Mouse (Mus musculus) limb, embryonic 10.5 days (tissue): ENCODE data around the gene Usp8. TPM values are rescaled to one million over a fixed set of nuclear protein-coding genes. Genes with fewer than 3 reads are reported as not detected.

Experiments used
- DNase-seq: peaks from one replicate; pipeline ENCODE4 v3.0.0-alpha.2; 2017; ENCODE audit warnings: low spot score
- H3K27ac ChIP-seq: fragments of 300-500 bp; sonication (generic); 2 replicates; pipeline ENCODE4 v1.5.1; 2016; ENCODE audit warnings: mild to moderate bottlenecking
- H3K27me3 ChIP-seq: fragments of 300-500 bp; sonication (generic); 2 replicates; pipeline ENCODE4 v1.6.1; 2016; ENCODE audit warnings: low read depth, mild to moderate bottlenecking; ENCODE audit not compliant: poor library complexity, severe bottlenecking
- H3K36me3 ChIP-seq: fragments of 300-500 bp; sonication (generic); 2 replicates; pipeline ENCODE4 v1.6.1; 2016; ENCODE audit warnings: mild to moderate bottlenecking, moderate library complexity
- H3K4me1 ChIP-seq: fragments of 300-500 bp; sonication (generic); 2 replicates; pipeline ENCODE4 v1.6.1; 2016
- H3K4me3 ChIP-seq: fragments of 300-500 bp; sonication (generic); 2 replicates; pipeline ENCODE4 v1.5.1; 2016; ENCODE audit warnings: mild to moderate bottlenecking, moderate library complexity
- H3K9me3 ChIP-seq: fragments of 300-500 bp; sonication (generic); replicated peaks from 2 replicates; pipeline ENCODE4 v1.6.1; 2016; ENCODE audit warnings: mild to moderate bottlenecking
- WGBS: fragments of 180-500 bp; shearing (Covaris S2); methylation state at CpG from one replicate; pipeline ENCODE4 v1.1.7; 2016; 5-methylcytosine and 5-hydroxymethylcytosine counted together
- polyA plus RNA-seq: library from polyadenylated mRNA; unstranded; fragments of >200 nt; fragmentation: Nextera tagmentation; extraction: Ambion mirVana; gene quantifications from 2 replicates; pipeline ENCODE4 v1.2.1, GENCODE M21; 2016

Usp8 gene
- polyA plus RNA-seq, 1 experiment from 2014 or later: 43.6 TPM

DNA sequence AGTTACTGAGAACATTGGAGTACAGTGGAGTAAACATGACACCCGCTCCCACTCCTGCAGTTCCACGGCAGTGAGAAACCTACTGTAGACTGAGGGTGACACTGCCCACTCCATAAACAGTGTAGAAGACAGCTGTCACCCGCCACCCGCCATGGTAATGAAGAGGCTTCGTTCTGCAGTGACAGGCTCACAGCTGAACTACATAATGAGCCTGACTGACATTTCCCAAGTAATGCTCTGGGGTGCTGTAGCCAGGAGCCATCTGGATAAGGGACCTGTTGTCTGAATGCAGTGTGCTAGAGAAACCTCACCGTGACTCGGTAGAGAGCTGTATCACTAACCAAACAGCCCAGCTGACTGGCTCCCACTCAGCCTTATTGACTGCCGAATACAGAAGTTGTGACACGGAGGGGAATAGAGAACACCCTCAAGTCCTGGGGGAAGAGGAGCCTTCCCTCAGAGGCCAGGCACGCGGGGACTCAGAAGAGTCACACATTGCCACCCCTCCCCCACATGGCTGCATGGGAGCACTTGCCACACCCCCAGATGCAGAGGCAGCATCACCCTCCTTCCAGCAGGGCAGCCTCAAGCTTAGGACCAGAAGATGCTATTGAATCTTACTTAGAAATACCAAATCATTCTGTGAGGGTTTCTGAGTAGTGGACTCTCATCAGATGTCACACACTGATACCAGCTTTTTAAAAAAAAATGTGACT, 58.9 kb downstream of the Usp8 start:
- no peaks in the 10 kb centered on the region for H3K27me3 ChIP-seq
- no peak for DNase-seq
- H3K27ac ChIP-seq: no peak overlapping the region
- peaks cover 5% of the 10 kb centered on the region for H3K4me1 ChIP-seq
- H3K9me3 ChIP-seq: no peaks in the 10 kb centered on the region
- WGBS: 55% methylated on average over 11 of the region's 11 CpGs
- H3K4me3 ChIP-seq: no peak overlapping the region
- H3K36me3 ChIP-seq: peaks cover 37% of the 10 kb centered on the region

GRCm38 (mm10) chr2:126767599-126767998, 60.5 kb downstream of the Usp8 start:
- no peaks in the 10 kb centered on the region for H3K27me3 ChIP-seq
- H3K4me3 ChIP-seq: no peak overlapping the region
- no peak overlapping the region for H3K27ac ChIP-seq
- WGBS: 89% methylated on average over 3 of the region's 3 CpGs
- no peaks in the 10 kb centered on the region for H3K9me3 ChIP-seq
- H3K36me3 ChIP-seq: peaks cover 21% of the 10 kb centered on the region
- peaks cover 5% of the 10 kb centered on the region for H3K4me1 ChIP-seq
- no peak for DNase-seq

- no peak for DNase-seq
- H3K36me3 ChIP-seq: peaks cover 16% of the 10 kb centered on the region
- peaks cover 5% of the 10 kb centered on the region for H3K4me1 ChIP-seq
- no peak overlapping the region for H3K27ac ChIP-seq
- no peak overlapping the region for H3K4me3 ChIP-seq
- 77% methylated on average over 4 of the region's 4 CpGs for WGBS
- no peaks in the 10 kb centered on the region for H3K27me3 ChIP-seq
- H3K9me3 ChIP-seq: no peaks in the 10 kb centered on the region
Observed at GRCm38 (mm10) chr2:126768194-126768593, 61.1 kb downstream of the Usp8 start.

- WGBS: 81% methylated on average over 19 of the region's 19 CpGs
- H3K27me3 ChIP-seq: no peaks in the 10 kb centered on the region
- no peak for DNase-seq
- no peak overlapping the region for H3K27ac ChIP-seq
- no peak overlapping the region for H3K4me3 ChIP-seq
- H3K4me1 ChIP-seq: peaks cover 5% of the 10 kb centered on the region
- H3K9me3 ChIP-seq: no peaks in the 10 kb centered on the region
- H3K36me3 ChIP-seq: peaks cover 1% of the 10 kb centered on the region; the same call in 1 of the 2 replicates
Observed at GRCm38 (mm10) chr2:126769431-126770181, 62.5 kb downstream of the Usp8 start.

DNA sequence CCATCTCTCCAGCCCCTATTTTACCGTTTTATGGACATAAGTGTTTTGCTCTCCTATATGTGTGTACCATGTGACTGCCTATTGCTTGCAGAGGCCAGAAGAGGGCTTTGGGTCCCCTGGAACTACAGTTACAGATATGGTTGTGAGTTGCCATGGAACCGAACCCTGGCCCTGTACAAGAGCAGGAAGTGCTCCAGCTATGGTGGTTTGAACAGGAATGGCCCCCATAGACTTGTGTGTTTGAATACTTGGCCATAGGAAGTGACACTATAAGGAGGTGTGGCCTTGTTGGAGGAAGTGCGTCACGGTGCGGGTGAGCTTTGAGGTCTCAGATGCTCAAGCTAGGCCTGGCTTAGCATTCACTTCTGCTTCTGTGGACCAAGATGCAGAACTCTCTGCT, 65.1 kb downstream of the Usp8 start:
- Histone ChIP-seq H3K36me3 (no peaks in the 10 kb centered on the region), H3K27me3 (no peaks in the 10 kb centered on the region), H3K4me3 (no peak overlapping the region), H3K27ac (no peak overlapping the region), H3K9me3 (no peaks in the 10 kb centered on the region), H3K4me1 (no peaks in the 10 kb centered on the region)
- DNase-seq: no peak
- WGBS: 91% methylated on average over 5 of the region's 5 CpGs

GRCm38 (mm10) chr2:126775951-126776350, 68.8 kb downstream of the Usp8 start:
- no peak for DNase-seq
- Histone ChIP-seq H3K36me3 (no peaks in the 10 kb centered on the region), H3K27ac (no peak overlapping the region), H3K4me3 (no peak overlapping the region), H3K27me3 (no peaks in the 10 kb centered on the region), H3K9me3 (no peaks in the 10 kb centered on the region), H3K4me1 (no peaks in the 10 kb centered on the region)
- WGBS: 67% methylated on average over 4 of the region's 4 CpGs

- no peaks in the 10 kb centered on the region for H3K27me3 ChIP-seq
- no peak for DNase-seq
- H3K4me1 ChIP-seq: no peaks in the 10 kb centered on the region
- no peaks in the 10 kb centered on the region for H3K9me3 ChIP-seq
- 78% methylated on average over 1 of the region's 1 CpGs for WGBS
- no peak overlapping the region for H3K27ac ChIP-seq
- H3K36me3 ChIP-seq: no peaks in the 10 kb centered on the region
- H3K4me3 ChIP-seq: no peak overlapping the region
Observed at GRCm38 (mm10) chr2:126776416-126776815, 69.3 kb downstream of the Usp8 start.

DNA sequence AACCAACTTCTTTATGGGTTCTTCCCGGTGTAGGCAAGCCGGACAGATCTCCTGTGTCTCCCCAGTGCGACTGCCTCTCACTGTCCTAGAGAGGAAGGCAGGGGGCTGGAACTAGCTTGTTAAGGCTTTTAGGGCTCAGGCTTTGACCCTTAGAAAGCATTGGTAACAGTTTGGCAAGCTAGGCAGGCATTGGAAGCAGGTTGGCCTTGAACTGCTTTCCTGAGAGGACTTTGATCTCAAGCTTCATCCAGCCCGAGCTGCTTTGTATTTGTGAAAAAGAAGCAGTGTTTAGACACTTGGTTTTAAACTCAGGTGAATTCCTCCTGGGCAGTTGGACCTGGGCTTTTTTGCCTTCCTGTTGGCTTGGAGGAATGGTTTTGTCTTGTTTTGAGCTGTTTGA, 71.7 kb downstream of the Usp8 start:
- no peak for DNase-seq
- no peak overlapping the region for H3K27ac ChIP-seq
- H3K4me1 ChIP-seq: no peaks in the 10 kb centered on the region
- 90% methylated on average over 4 of the region's 4 CpGs for WGBS
- H3K9me3 ChIP-seq: no peaks in the 10 kb centered on the region
- no peak overlapping the region for H3K4me3 ChIP-seq
- no peaks in the 10 kb centered on the region for H3K27me3 ChIP-seq
- H3K36me3 ChIP-seq: no peaks in the 10 kb centered on the region

GRCm38 (mm10) chr2:126780286-126780685, 73.2 kb downstream of the Usp8 start:
- Histone ChIP-seq H3K36me3 (no peaks in the 10 kb centered on the region), H3K27ac (no peak overlapping the region), H3K9me3 (no peaks in the 10 kb centered on the region), H3K27me3 (no peaks in the 10 kb centered on the region), H3K4me1 (no peaks in the 10 kb centered on the region), H3K4me3 (no peak overlapping the region)
- 90% methylated on average over 10 of the region's 10 CpGs for WGBS
- DNase-seq: no peak

GRCm38 (mm10) chr2:126781478-126781877, 74.3 kb downstream of the Usp8 start:
- Histone ChIP-seq H3K27me3 (no peaks in the 10 kb centered on the region), H3K36me3 (no peaks in the 10 kb centered on the region), H3K27ac (no peak overlapping the region), H3K4me3 (no peak overlapping the region), H3K4me1 (no peaks in the 10 kb centered on the region), H3K9me3 (no peaks in the 10 kb centered on the region)
- 84% methylated on average over 1 of the region's 1 CpGs for WGBS
- no peak for DNase-seq

GRCm38 (mm10) chr2:126782433-126782832, 75.3 kb downstream of the Usp8 start:
- Histone ChIP-seq H3K27ac (no peak overlapping the region), H3K4me1 (no peaks in the 10 kb centered on the region; the same call in 1 of the 2 replicates), H3K27me3 (no peaks in the 10 kb centered on the region), H3K36me3 (no peaks in the 10 kb centered on the region), H3K4me3 (no peak overlapping the region), H3K9me3 (no peaks in the 10 kb centered on the region)
- no peak for DNase-seq
- 84% methylated on average over 3 of the region's 3 CpGs for WGBS

DNA sequence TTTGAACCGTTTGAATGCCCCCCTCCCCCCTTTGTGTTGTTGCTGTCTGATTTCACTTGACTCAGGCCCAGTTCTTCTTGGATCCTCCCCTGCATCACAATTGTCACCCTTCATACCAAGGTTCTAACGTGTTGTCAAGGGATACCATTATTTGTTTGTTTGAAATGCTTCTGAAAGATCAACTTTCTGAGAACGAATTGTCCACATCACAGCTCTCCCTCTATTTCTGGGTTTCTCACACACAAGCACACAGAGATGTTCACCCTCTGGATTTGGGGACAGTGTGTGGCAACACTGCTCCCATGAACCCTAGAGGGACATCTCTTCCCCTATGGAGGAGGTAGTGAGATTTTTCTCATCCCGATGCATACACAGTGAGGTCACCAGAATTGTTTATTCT, 76.2 kb downstream of the Usp8 start, which contains the start of gene Usp50:
Usp50 (minus strand) TSS at position 101 of the 400 bp plus-strand sequence.
- no peak for DNase-seq
- Histone ChIP-seq H3K27me3 (no peaks in the 10 kb centered on the region), H3K27ac (no peak within 1 kb of the TSS), H3K4me3 (no peak within 1 kb of the TSS), H3K4me1 (peaks cover 6% of the 10 kb centered on the region), H3K9me3 (no peaks in the 10 kb centered on the region), H3K36me3 (no peaks in the 10 kb centered on the region)
- 75% methylated on average over 4 of the region's 4 CpGs for WGBS

DNA sequence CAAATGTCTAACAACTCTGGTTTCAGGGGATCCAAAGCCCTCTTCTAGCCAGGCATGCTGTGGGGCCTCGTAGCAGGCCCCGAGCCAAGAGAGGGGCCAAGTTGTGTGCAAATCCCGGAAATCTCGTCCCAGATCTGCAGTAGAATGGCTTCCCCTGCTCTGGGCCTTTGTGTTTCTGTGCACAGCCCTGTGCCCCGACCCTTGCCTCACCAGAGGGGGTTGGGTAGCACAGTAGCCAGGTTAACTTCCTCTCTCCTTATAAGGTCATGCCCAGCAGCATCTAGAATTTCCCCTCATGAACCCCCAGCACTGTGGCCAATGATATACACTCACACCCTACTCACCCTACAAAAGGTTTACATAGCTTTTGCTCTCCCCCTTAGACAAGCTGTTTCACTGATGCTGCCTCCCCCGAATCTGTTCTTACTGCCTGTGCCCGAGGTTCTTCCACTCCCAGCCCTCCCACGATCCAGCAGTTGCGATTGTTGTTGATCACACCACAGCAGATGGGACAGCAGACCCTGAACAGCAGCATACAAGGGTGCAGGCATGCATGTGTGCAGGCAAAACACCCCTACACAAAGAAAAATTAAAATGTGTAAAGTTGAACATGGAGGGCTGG, 80.7 kb downstream of the Usp8 start:
- Histone ChIP-seq H3K36me3 (peaks cover 35% of the 10 kb centered on the region), H3K27me3 (no peaks in the 10 kb centered on the region), H3K27ac (peak overlapping the region; percentile 26), H3K4me1 (peaks cover 6% of the 10 kb centered on the region), H3K9me3 (no peaks in the 10 kb centered on the region), H3K4me3 (no peak overlapping the region)
- DNase-seq: no peak
- 66% methylated on average over 9 of the region's 9 CpGs for WGBS
